Comparison of ENCODE assay signal across 17 mouse cellular contexts in genomic region chr17:84348865-84349264, GRCm38 (mm10).
"Had no signal": no experiment of that assay in that cellular context is flagged by ENCODE, and none has a peak within 500 bp of the region (broad histone marks: within the 10 kb centered on the region; RNA-seq: fewer than 3 reads in every experiment).

No protein-coding gene starts in this region.

- DNase-seq: left cerebral cortex, postnatal 4 days; liver; liver, embryonic 13.5 days; liver, postnatal 0 days; lung, adult 18-20 months; lung, adult 2 months; lung, embryonic 14.5 days; lung, postnatal 10 days; lung, postnatal 14 days; lung, postnatal 36 days; lung, postnatal 4 days; midbrain, embryonic 14.5 days had no signal

- ATAC-seq: liver, embryonic 12.5 days; liver, postnatal 0 days; lung, postnatal 0 days; midbrain, embryonic 13.5 days; midbrain, embryonic 15.5 days; midbrain, embryonic 16.5 days had no signal
